Mouse (Mus musculus): Measurements from ENCODE around the gene Rhbg. TPM values are rescaled to one million over a fixed set of nuclear protein-coding genes. Genes with fewer than 3 reads are reported as not detected.

The Rhbg gene
- polyA plus RNA-seq, 1 experiment from 2014 or later, result not detected

Small RNAs within 50 kb of the gene (microRNA-seq; reads per million reads assigned to microRNA genes)
- gene Gm25641 (not detected), gene Mir3093 (21.8 reads per million, percentile 33 among the genes with 10 or more reads in this experiment), gene Mir9-1 (not detected)

Other genes with a start within 250 kb of the Rhbg start
- gene Hapln2, start 227.1 kb downstream of the Rhbg start, polyA plus RNA-seq (2016; fragmentation: Nextera tagmentation; extraction: Ambion mirVana), result 0.13 and 0.43 TPM in 2 replicates
- gene Gpatch4, start 211.6 kb downstream of the Rhbg start, polyA plus RNA-seq (2016; fragmentation: Nextera tagmentation; extraction: Ambion mirVana), result 26.5 and 27.1 TPM in 2 replicates
- 124 and 128 TPM in 2 replicates for gene Naxe, start 196.2 kb downstream of the Rhbg start, polyA plus RNA-seq (2016; fragmentation: Nextera tagmentation; extraction: Ambion mirVana)
- not detected in 2 replicates for gene Ttc24, start 176.4 kb downstream of the Rhbg start, polyA plus RNA-seq (2016; fragmentation: Nextera tagmentation; extraction: Ambion mirVana)
- gene Iqgap3, start 172.7 kb downstream of the Rhbg start, polyA plus RNA-seq (2016; fragmentation: Nextera tagmentation; extraction: Ambion mirVana), result 20.7 and 20.8 TPM in 2 replicates
- gene Mef2d, start 112.3 kb downstream of the Rhbg start, polyA plus RNA-seq (2016; fragmentation: Nextera tagmentation; extraction: Ambion mirVana), result 15.1 and 17.6 TPM in 2 replicates
- not detected in 2 replicates for gene Gm38392, start 32.5 kb upstream of the Rhbg start, polyA plus RNA-seq (2016; fragmentation: Nextera tagmentation; extraction: Ambion mirVana)
- gene Tsacc, start 42.3 kb upstream of the Rhbg start, polyA plus RNA-seq (2016; fragmentation: Nextera tagmentation; extraction: Ambion mirVana), result 10.9 and 12.8 TPM in 2 replicates
- 606 and 646 TPM in 2 replicates for gene Cct3, start 42.4 kb upstream of the Rhbg start, polyA plus RNA-seq (2016; fragmentation: Nextera tagmentation; extraction: Ambion mirVana)
- gene Glmp, start 70.3 kb upstream of the Rhbg start, polyA plus RNA-seq (2016; fragmentation: Nextera tagmentation; extraction: Ambion mirVana), result 104 and 128 TPM in 2 replicates
- gene Tmem79, start 81.4 kb upstream of the Rhbg start, polyA plus RNA-seq (2016; fragmentation: Nextera tagmentation; extraction: Ambion mirVana), result 1.9 and 2.3 TPM in 2 replicates
- 94.1 and 101 TPM in 2 replicates for gene Smg5, start 81.6 kb upstream of the Rhbg start, polyA plus RNA-seq (2016; fragmentation: Nextera tagmentation; extraction: Ambion mirVana)
- 0.82 and 0.89 TPM in 2 replicates for gene Paqr6, start 109.9 kb upstream of the Rhbg start, polyA plus RNA-seq (2016; fragmentation: Nextera tagmentation; extraction: Ambion mirVana)
- gene Bglap3, start 118.0 kb upstream of the Rhbg start, polyA plus RNA-seq (2016; fragmentation: Nextera tagmentation; extraction: Ambion mirVana), result 0.10 TPM in 1 of 2 replicates, not detected in the other
- not detected in 2 replicates for gene Bglap2, start 124.0 kb upstream of the Rhbg start, polyA plus RNA-seq (2016; fragmentation: Nextera tagmentation; extraction: Ambion mirVana)
- gene Bglap, start 129.8 kb upstream of the Rhbg start, polyA plus RNA-seq (2016; fragmentation: Nextera tagmentation; extraction: Ambion mirVana), result not detected in 2 replicates
- gene Pmf1, start 155.6 kb upstream of the Rhbg start, polyA plus RNA-seq (2016; fragmentation: Nextera tagmentation; extraction: Ambion mirVana), result 100.0 and 101 TPM in 2 replicates
- gene Slc25a44, start 170.4 kb upstream of the Rhbg start, polyA plus RNA-seq (2016; fragmentation: Nextera tagmentation; extraction: Ambion mirVana), result 23.6 and 24.6 TPM in 2 replicates
- gene Sema4a, start 206.5 kb upstream of the Rhbg start, polyA plus RNA-seq (2016; fragmentation: Nextera tagmentation; extraction: Ambion mirVana), result 19.3 and 20.3 TPM in 2 replicates

Data from midbrain, embryonic 12.5 days (tissue).